Mouse (Mus musculus): ENCODE results near the gene Rhbdf2. TPM values are rescaled to one million over a fixed set of nuclear protein-coding genes. Genes with fewer than 3 reads are reported as not detected.
"Not testable (repeated sequence)": the region's sequence is repeated elsewhere in the genome, so short reads cannot be mapped to it uniquely, and the experiment has no call there.

The Rhbdf2 gene
- total and polyA plus RNA-seq, 3 experiments, result 6.4 to 13.7 TPM; not detected in 1

GRCm38 (mm10) chr11:116611883-116612282, 14.9 kb downstream of the Rhbdf2 start:
- no peaks in the 10 kb centered on the region for H3K27me3 ChIP-seq (ENCODE audit: control insufficient read depth in 1 of 2, insufficient read depth in 2 of 2, low read length in 2 of 2)
- no peak overlapping the region for H3K4me3 ChIP-seq (ENCODE audit: control insufficient read depth in 1 of 2, insufficient read depth in 1 of 2, low read depth in 2 of 2, low read length in 2 of 2)
- no peak overlapping the region for H3K9ac ChIP-seq (ENCODE audit: control insufficient read depth, low read depth, low read length, poor library complexity, severe bottlenecking)
- H3K79me2 ChIP-seq (ENCODE audit: control insufficient read depth, insufficient read depth, low read length, poor library complexity), result no peaks in the 10 kb centered on the region; the same call in 1 of the 2 replicates
- H3K4me1 ChIP-seq (ENCODE audit: control insufficient read depth in 1 of 2, insufficient read depth in 2 of 2, low read length in 2 of 2), result peaks cover 10 to 17% of the 10 kb centered on the region in 2 experiments
- H3K9me3 ChIP-seq (replicated peaks; ENCODE audit: insufficient read depth, low read length), result no peaks in the 10 kb centered on the region
- no peak overlapping the region for H3K27ac ChIP-seq (ENCODE audit: control insufficient read depth, low read depth, low read length)
- peaks cover 0 to 16% of the 10 kb centered on the region in 2 experiments; a peak in 3 of 4 replicates for H3K36me3 ChIP-seq (ENCODE audit: control insufficient read depth in 1 of 2, insufficient read depth in 2 of 2, low read length in 2 of 2)
- DNase-seq (ENCODE audit: low read depth, low spot score), result no peak
- TF ChIP-seq POLR2A (IDR thresholded peaks at IDR 0.05; ENCODE audit: control insufficient read depth in 1 of 2, insufficient read depth in 1 of 2, low read depth in 1 of 2, low read length in 2 of 2, poor library complexity in 1 of 2), result no peak
- no peak for TF ChIP-seq ZC3H11A (IDR thresholded peaks at IDR 0.05; ENCODE audit: low read depth, low read length)
- no peak for TF ChIP-seq UBTF (IDR thresholded peaks at IDR 0.05; ENCODE audit: borderline replicate concordance, insufficient read depth, low read depth, low read length)
- no peak for TF ChIP-seq MXI1 (IDR thresholded peaks at IDR 0.05; ENCODE audit: low read depth, low read length)
- no peak for TF ChIP-seq POLR2AphosphoS2 (IDR thresholded peaks at IDR 0.05; ENCODE audit: low read length)
- no peak for TF ChIP-seq RAD21 (IDR thresholded peaks at IDR 0.05; ENCODE audit: low read depth, low read length)
- TF ChIP-seq KAT2A (conservative IDR thresholded peaks at IDR 0.05; ENCODE audit: low read depth, low read length), result no peak
- TF ChIP-seq POLR2AphosphoS5 (IDR thresholded peaks at IDR 0.05; ENCODE audit: borderline replicate concordance, low read depth, low read length), result no peak

GRCm38 (mm10) chr11:116611168-116611567, 15.7 kb downstream of the Rhbdf2 start:
- not testable (repeated sequence) for H3K9me3 ChIP-seq (replicated peaks; ENCODE audit: insufficient read depth, low read length); H3K27ac ChIP-seq (ENCODE audit: control insufficient read depth, low read depth, low read length); H3K4me3 ChIP-seq (ENCODE audit: control insufficient read depth in 1 of 2, insufficient read depth in 1 of 2, low read depth in 2 of 2, low read length in 2 of 2); H3K9ac ChIP-seq (ENCODE audit: control insufficient read depth, low read depth, low read length, poor library complexity, severe bottlenecking); DNase-seq (ENCODE audit: low read depth, low spot score); H3K36me3 ChIP-seq (ENCODE audit: control insufficient read depth in 1 of 2, insufficient read depth in 2 of 2, low read length in 2 of 2); H3K79me2 ChIP-seq (ENCODE audit: control insufficient read depth, insufficient read depth, low read length, poor library complexity); H3K27me3 ChIP-seq (ENCODE audit: control insufficient read depth in 1 of 2, insufficient read depth in 2 of 2, low read length in 2 of 2)
- H3K4me1 ChIP-seq (ENCODE audit: control insufficient read depth in 1 of 2, insufficient read depth in 2 of 2, low read length in 2 of 2), result peaks cover 3 to 10% of the 10 kb centered on the region in 2 experiments

- Histone ChIP-seq H3K79me2 (ENCODE audit: control insufficient read depth, insufficient read depth, low read length, poor library complexity) (no peaks in the 10 kb centered on the region), H3K4me1 (ENCODE audit: control insufficient read depth in 1 of 2, insufficient read depth in 2 of 2, low read length in 2 of 2) (peaks cover 0 to 5% of the 10 kb centered on the region in 2 experiments; a peak in 3 of 4 replicates), H3K9ac (ENCODE audit: control insufficient read depth, low read depth, low read length, poor library complexity, severe bottlenecking) (no peak overlapping the region), H3K36me3 (ENCODE audit: control insufficient read depth in 1 of 2, insufficient read depth in 2 of 2, low read length in 2 of 2) (peaks cover 0 to 2% of the 10 kb centered on the region in 2 experiments; a peak in 3 of 4 replicates), H3K4me3 (ENCODE audit: control insufficient read depth in 1 of 2, insufficient read depth in 1 of 2, low read depth in 2 of 2, low read length in 2 of 2) (no peak overlapping the region), H3K27me3 (ENCODE audit: control insufficient read depth in 1 of 2, insufficient read depth in 2 of 2, low read length in 2 of 2) (no peaks in the 10 kb centered on the region), H3K27ac (ENCODE audit: control insufficient read depth, low read depth, low read length) (no peak overlapping the region), H3K9me3 (replicated peaks; ENCODE audit: insufficient read depth, low read length) (no peaks in the 10 kb centered on the region)
- TF ChIP-seq USF2 (IDR thresholded peaks at IDR 0.05; ENCODE audit: borderline replicate concordance in 1 of 2, insufficient read depth in 1 of 2, low read depth in 1 of 2, low read length in 2 of 2) (no peak), JUND (IDR thresholded peaks at IDR 0.05; ENCODE audit: low read depth, low read length) (no peak), USF1 (IDR thresholded peaks at IDR 0.05; ENCODE audit: low read depth, low read length) (no peak), HCFC1 (IDR thresholded peaks at IDR 0.05; ENCODE audit: low read depth, low read length) (no peak), E2F4 (IDR thresholded peaks at IDR 0.05; ENCODE audit: borderline replicate concordance, low read depth, low read length) (no peak), ZNF384 (IDR thresholded peaks at IDR 0.05; ENCODE audit: low read depth, low read length) (no peak), SMC3 (IDR thresholded peaks at IDR 0.05; ENCODE audit: low read depth, low read length) (no peak), NELFE (IDR thresholded peaks at IDR 0.05; ENCODE audit: low read depth, low read length) (no peak), NRF1 (IDR thresholded peaks at IDR 0.05; ENCODE audit: insufficient read depth, low read depth, low read length, poor library complexity, severe bottlenecking) (no peak), ELF1 (IDR thresholded peaks at IDR 0.05; ENCODE audit: low read depth, low read length) (no peak), CTCF (IDR thresholded peaks at IDR 0.05 in 2 of 3, conservative IDR thresholded peaks at IDR 0.05 in 1 of 3; ENCODE audit: control insufficient read depth in 1 of 3, insufficient read depth in 1 of 3, low read depth in 2 of 3, low read length in 3 of 3, poor library complexity in 1 of 3, severe bottlenecking in 1 of 3) (no peak), EP300 (IDR thresholded peaks at IDR 0.05; ENCODE audit: low read depth in 1 of 2, low read length in 2 of 2) (no peak), POLR2AphosphoS5 (IDR thresholded peaks at IDR 0.05; ENCODE audit: borderline replicate concordance, low read depth, low read length) (no peak), POLR2A (IDR thresholded peaks at IDR 0.05; ENCODE audit: control insufficient read depth in 1 of 2, insufficient read depth in 1 of 2, low read depth in 1 of 2, low read length in 2 of 2, poor library complexity in 1 of 2) (no peak), POLR2AphosphoS2 (IDR thresholded peaks at IDR 0.05; ENCODE audit: low read length) (no peak), BHLHE40 (IDR thresholded peaks at IDR 0.05; ENCODE audit: borderline replicate concordance, low read depth, low read length) (no peak), RAD21 (IDR thresholded peaks at IDR 0.05; ENCODE audit: low read depth, low read length) (no peak), RCOR1 (IDR thresholded peaks at IDR 0.05; ENCODE audit: low read depth, low read length) (no peak)
- DNase-seq (ENCODE audit: low read depth, low spot score), result no peak
These were observed 16.7 kb downstream of the Rhbdf2 start for GRCm38 (mm10) chr11:116609965-116610630.
